Mouse (Mus musculus) stomach, embryonic 15.5 days (tissue): Measurements from ENCODE around the gene Pdgfc. TPM values are rescaled to one million over a fixed set of nuclear protein-coding genes. Genes with fewer than 3 reads are reported as not detected.
A peak's percentile ranks its signal among the peaks of the same experiment; 100 is the strongest.

Experiments
- ATAC-seq: fragments of 200-750 bp; cut with Nextera tagmentation; 2 replicates; pipeline ENCODE4 v1.8.0; 2017; ENCODE audit warnings: low read depth, moderate number of reproducible peaks, moderate TSS enrichment; ENCODE audit not compliant: insufficient read depth, low FRiP score
- H3K27ac ChIP-seq: fragments of 300-500 bp; sonication (generic); 2 replicates; pipeline ENCODE4 v1.5.1; 2015; ENCODE audit warnings: mild to moderate bottlenecking, inconsistent platforms
- H3K27me3 ChIP-seq: fragments of 300-500 bp; sonication (generic); replicated peaks from 2 replicates; pipeline ENCODE4 v1.6.1; 2015; ENCODE audit warnings: inconsistent platforms
- H3K36me3 ChIP-seq: fragments of 300-500 bp; sonication (generic); 2 replicates; pipeline ENCODE4 v1.6.1; 2015; ENCODE audit warnings: inconsistent platforms
- H3K4me1 ChIP-seq: fragments of 300-500 bp; sonication (generic); 2 replicates; pipeline ENCODE4 v1.6.1; 2015; ENCODE audit warnings: inconsistent platforms
- H3K4me2 ChIP-seq: fragments of 300-500 bp; sonication (generic); 2 replicates; pipeline ENCODE4 v1.6.1; 2015; ENCODE audit warnings: mild to moderate bottlenecking, inconsistent platforms
- H3K4me3 ChIP-seq: fragments of 300-500 bp; sonication (generic); replicated peaks from 2 replicates; pipeline ENCODE4 v1.5.1; 2015; ENCODE audit warnings: inconsistent platforms
- H3K9ac ChIP-seq: fragments of 300-500 bp; sonication (generic); 2 replicates; pipeline ENCODE4 v1.6.1; 2015; ENCODE audit warnings: inconsistent platforms
- H3K9me3 ChIP-seq: fragments of 300-500 bp; sonication (generic); 2 replicates; pipeline ENCODE4 v1.6.1; 2016; ENCODE audit warnings: inconsistent platforms
- WGBS: fragments of 180-500 bp; shearing (Covaris S2); methylation state at CpG from one replicate; pipeline ENCODE4 v1.1.7; 2015; 5-methylcytosine and 5-hydroxymethylcytosine counted together
- polyA plus RNA-seq: library from polyadenylated mRNA; unstranded; fragments of >200 nt; fragmentation: Nextera tagmentation; extraction: Ambion mirVana; gene quantifications from 2 replicates; pipeline ENCODE4 v1.2.1, GENCODE M21; 2015

The Pdgfc gene
- polyA plus RNA-seq = 15.8 and 16.3 TPM in 2 replicates

DNA sequence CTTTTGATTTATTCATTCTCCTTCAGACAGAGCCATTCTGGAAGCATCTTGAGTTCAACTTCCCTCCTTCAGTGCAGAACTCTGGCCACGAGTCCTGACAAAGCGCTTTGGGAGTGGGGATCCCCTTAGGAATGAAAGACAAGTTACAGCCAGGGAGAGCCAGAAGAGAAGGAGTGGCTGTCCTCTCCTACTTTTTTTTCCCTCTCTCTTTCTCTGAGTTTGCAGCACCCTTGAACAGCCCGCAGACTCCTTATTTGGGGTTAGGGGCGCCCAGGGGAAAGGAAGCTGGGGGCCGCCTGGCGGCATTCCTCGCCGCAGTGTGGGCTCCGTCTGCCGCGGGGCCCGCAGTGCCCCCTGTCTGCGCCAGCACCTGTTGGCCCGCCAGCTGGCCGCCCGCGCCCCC lies at the start of gene Pdgfc:
TSS of gene Pdgfc (plus strand) at position 266 of the 403 bp plus-strand sequence.
- peak within 1 kb of the TSS; percentile 93 for H3K4me2 ChIP-seq
- no peaks in the 10 kb centered on the region for H3K36me3 ChIP-seq
- 2% methylated on average over 17 of the region's 17 CpGs for WGBS
- ATAC-seq = peak; percentile 57; the same call in 1 of the 2 replicates
- H3K9ac ChIP-seq = peak within 1 kb of the TSS; percentile 60
- H3K9me3 ChIP-seq = no peaks in the 10 kb centered on the region
- H3K4me1 ChIP-seq = 0 out of 2 replicates have a peak, but pooled peaks cover 3% of the 10 kb centered on the region
- no peaks in the 10 kb centered on the region for H3K27me3 ChIP-seq
- H3K27ac ChIP-seq = peak within 1 kb of the TSS; percentile 88
- peak within 1 kb of the TSS; percentile 76 for H3K4me3 ChIP-seq

DNA sequence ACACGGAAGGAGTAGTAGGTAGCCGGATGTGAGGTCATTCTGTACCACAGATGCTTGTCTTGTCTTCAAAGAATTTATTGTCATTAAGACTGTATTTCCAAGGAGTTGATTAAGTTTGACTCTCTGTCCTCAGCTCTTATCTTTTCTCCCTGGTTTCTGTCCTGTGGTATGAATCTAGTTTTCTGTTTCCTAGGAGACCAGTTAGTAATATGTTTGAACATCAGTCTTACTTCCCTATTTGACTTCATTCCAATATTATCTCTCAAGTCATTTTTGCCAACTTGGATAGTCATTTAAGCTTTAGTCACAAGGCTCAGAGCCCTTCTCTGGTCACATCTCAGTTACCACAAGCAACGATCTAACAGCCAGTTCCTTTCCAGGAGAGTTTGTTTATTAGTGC lies 27.0 kb upstream of the Pdgfc start:
- Histone ChIP-seq H3K4me1 (no peaks in the 10 kb centered on the region), H3K4me3 (no peak overlapping the region), H3K9me3 (no peaks in the 10 kb centered on the region), H3K27ac (no peak overlapping the region), H3K4me2 (no peak overlapping the region), H3K27me3 (no peaks in the 10 kb centered on the region), H3K36me3 (no peaks in the 10 kb centered on the region), H3K9ac (no peak overlapping the region)
- 66% methylated on average over 3 of the region's 3 CpGs for WGBS
- ATAC-seq = no peak

DNA sequence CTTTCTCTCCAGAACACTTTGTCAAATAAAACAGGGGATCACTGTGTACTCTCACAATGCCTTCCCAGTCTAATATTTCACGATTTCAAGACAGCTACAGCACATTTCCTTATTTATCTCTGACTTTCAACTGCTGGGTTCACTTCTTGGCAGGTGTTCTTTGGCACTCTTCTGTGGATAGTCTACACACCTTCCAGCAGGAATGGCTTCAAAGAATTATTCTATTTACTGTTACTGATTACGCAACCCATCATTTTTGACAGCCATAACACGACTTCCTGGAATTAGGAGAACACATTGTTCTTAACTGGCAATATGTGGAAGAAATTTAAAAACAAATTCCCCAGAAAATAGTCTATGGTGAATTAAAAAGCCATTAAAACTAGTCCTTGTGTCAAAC lies 26.3 kb upstream of the Pdgfc start:
- 42% methylated on average over 3 of the region's 3 CpGs for WGBS

DNA sequence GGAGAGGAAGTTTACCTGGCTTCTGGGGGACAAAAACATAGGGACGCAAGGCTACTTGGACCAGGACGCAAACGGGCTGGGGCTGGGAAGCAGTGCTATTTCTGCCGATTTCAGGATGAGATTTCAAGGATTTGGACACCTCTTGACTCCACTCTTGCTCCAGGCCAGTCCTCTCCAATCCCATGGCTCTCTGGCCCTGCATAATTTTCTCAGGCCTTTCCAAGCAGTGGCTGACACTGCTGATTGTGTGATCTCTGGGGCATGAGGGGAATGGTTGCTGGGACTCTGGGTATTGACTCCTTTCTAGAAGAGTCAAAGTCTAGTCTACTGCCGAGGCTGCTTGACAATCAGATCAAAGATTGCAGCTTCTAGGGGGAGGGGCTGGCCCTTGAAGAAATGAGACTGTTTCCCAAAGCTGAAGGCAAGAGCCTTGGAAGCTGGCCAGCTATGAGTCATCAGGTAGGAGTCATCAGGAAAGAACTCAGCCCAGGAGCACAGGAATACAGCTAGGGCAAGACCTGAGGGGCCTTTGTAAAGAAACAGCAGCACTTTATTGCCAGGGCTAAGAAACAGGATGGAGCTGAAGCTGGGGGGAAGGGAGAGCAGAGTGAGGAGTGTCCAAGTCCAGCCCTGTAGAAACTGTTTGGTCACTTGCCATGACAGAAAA lies 18.7 kb upstream of the Pdgfc start:
- Histone ChIP-seq H3K4me2 (no peak overlapping the region), H3K9me3 (no peaks in the 10 kb centered on the region), H3K27me3 (no peaks in the 10 kb centered on the region), H3K4me3 (no peak overlapping the region), H3K9ac (no peak overlapping the region), H3K36me3 (no peaks in the 10 kb centered on the region), H3K4me1 (no peaks in the 10 kb centered on the region), H3K27ac (no peak overlapping the region; the same call in 1 of the 2 replicates)
- WGBS = 68% methylated on average over 5 of the region's 5 CpGs
- peak; percentile 94 for ATAC-seq

More for the DNA sequence above, 26.3 kb upstream of the Pdgfc start:
- H3K4me3 ChIP-seq = no peak overlapping the region
- H3K4me1 ChIP-seq = no peaks in the 10 kb centered on the region
- no peak for ATAC-seq
- no peaks in the 10 kb centered on the region for H3K27me3 ChIP-seq
- H3K36me3 ChIP-seq = no peaks in the 10 kb centered on the region
- no peak overlapping the region for H3K4me2 ChIP-seq
- H3K27ac ChIP-seq = no peak overlapping the region
- no peak overlapping the region for H3K9ac ChIP-seq
- H3K9me3 ChIP-seq = no peaks in the 10 kb centered on the region

DNA sequence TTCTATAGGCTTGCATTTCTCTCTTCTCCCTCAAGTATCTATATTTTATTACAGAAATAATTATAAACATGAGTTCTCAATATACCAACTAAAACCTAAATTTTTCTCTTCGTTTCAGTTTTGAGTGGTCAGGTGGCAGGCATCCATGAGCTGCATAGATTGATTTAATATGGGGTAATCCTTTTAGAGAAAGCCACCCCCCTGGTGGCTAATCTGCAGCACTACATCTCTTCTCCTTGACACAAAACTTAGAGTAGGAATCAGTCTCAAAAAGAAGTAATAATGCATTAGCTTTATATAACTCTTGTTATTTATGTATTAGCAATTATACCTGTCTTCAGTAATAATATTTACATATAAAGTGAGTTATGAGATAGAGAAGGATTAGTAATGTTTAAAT lies 16.2 kb upstream of the Pdgfc start:
- no peaks in the 10 kb centered on the region for H3K27me3 ChIP-seq
- H3K9me3 ChIP-seq = no peaks in the 10 kb centered on the region
- no peaks in the 10 kb centered on the region for H3K36me3 ChIP-seq
- ATAC-seq = no peak
- H3K4me3 ChIP-seq = no peak overlapping the region
- no peak overlapping the region for H3K27ac ChIP-seq
- no peaks in the 10 kb centered on the region for H3K4me1 ChIP-seq
- no peak overlapping the region for H3K9ac ChIP-seq
- 27% methylated on average over 1 of the region's 1 CpGs for WGBS
- H3K4me2 ChIP-seq = no peak overlapping the region

DNA sequence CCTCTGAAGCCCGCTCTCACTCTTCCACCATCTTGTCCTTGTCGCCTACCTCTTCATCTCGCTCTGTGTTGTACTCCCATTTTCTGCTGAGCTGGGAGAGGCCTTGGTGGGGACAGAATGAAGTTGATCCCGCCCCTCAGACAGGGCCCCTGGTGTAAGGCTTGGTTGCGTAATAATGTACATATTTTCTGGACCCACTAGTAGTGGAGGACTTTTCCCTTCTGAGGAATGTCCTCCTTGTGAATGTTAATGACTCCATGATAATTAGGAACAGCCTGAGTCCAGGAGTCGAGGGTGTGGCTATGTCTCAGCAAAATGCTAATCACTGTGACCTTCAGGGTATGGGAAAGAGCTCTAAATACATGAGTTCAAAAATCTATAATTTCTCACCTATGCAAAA lies 14.4 kb upstream of the Pdgfc start:
- Histone ChIP-seq H3K4me3 (no peak overlapping the region), H3K27ac (no peak overlapping the region), H3K36me3 (no peaks in the 10 kb centered on the region), H3K9me3 (no peaks in the 10 kb centered on the region), H3K9ac (no peak overlapping the region), H3K4me2 (no peak overlapping the region), H3K4me1 (no peaks in the 10 kb centered on the region), H3K27me3 (no peaks in the 10 kb centered on the region)
- 83% methylated on average over 6 of the region's 6 CpGs for WGBS
- ATAC-seq = no peak

DNA sequence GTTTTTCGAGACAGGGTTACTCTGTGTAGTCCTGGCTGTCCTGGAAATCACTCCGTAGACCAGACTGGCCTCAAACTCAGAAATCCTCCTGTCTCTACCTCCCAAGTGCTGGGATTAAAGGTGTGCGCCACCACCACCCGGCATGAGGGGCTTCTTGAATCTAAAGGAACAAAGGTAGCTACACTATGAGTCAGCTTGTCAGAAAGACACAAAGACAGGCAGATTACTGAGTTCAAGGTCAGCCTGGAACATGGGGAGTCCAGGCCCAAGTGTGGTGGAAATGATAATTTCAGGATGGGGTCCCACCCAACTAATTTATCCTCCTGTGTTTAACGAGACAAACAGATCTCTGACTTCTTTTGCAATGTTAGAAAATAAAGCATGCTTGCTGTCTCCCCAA lies 13.9 kb upstream of the Pdgfc start:
- Histone ChIP-seq H3K4me3 (no peak overlapping the region), H3K4me1 (no peaks in the 10 kb centered on the region), H3K36me3 (no peaks in the 10 kb centered on the region), H3K27ac (no peak overlapping the region), H3K9ac (no peak overlapping the region), H3K9me3 (no peaks in the 10 kb centered on the region), H3K4me2 (no peak overlapping the region), H3K27me3 (no peaks in the 10 kb centered on the region)
- WGBS = 77% methylated on average over 5 of the region's 5 CpGs
- no peak for ATAC-seq

DNA sequence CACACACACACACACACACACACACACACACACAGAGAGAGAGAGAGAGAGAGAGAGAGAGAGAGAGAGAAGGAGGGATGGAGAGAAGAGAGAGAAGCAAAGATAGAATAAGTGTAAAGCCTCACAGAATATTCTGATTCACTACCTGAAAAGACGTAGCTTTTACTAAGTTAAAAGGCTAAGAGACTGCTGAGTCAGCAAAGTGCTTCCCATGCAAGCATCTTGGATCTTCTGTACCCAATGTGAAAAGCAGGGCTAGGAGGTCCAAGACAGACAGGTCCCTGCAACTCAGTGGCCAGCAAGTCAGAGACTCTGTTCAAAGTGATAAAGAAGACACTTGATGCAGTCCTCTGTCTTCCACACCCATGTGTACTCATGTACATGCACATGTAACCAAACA lies 13.4 kb upstream of the Pdgfc start:
- H3K9ac ChIP-seq = no peak overlapping the region
- H3K4me3 ChIP-seq = no peak overlapping the region
- no peaks in the 10 kb centered on the region for H3K9me3 ChIP-seq
- H3K4me1 ChIP-seq = no peaks in the 10 kb centered on the region
- ATAC-seq = no peak
- WGBS = 86% methylated on average over 1 of the region's 1 CpGs
- H3K36me3 ChIP-seq = no peaks in the 10 kb centered on the region
- H3K4me2 ChIP-seq = no peak overlapping the region
- H3K27ac ChIP-seq = no peak overlapping the region
- H3K27me3 ChIP-seq = no peaks in the 10 kb centered on the region

DNA sequence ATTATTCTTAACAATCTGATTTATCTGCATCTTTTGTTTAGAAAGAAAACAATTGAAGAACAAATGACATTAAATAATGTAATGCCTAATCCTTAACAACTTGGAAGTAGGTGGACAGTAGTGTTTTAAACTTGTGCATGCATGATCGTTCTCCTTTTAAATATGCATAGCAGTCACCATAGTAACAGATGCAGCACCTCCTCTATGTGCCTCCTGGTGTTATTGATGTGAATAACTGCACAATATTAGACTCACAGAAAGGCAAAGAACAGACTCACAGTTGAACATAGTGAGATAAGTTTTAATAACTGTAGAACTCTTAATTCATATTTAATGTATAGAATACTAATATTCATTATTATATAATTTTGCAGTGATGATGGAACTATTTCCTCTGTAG lies 12.6 kb upstream of the Pdgfc start:
- H3K9me3 ChIP-seq = no peaks in the 10 kb centered on the region
- H3K4me1 ChIP-seq = no peaks in the 10 kb centered on the region
- no peaks in the 10 kb centered on the region for H3K36me3 ChIP-seq
- ATAC-seq = no peak
- H3K27ac ChIP-seq = no peak overlapping the region
- WGBS = 73% methylated on average over 1 of the region's 1 CpGs
- no peak overlapping the region for H3K4me2 ChIP-seq
- H3K9ac ChIP-seq = no peak overlapping the region
- no peak overlapping the region for H3K4me3 ChIP-seq
- no peaks in the 10 kb centered on the region for H3K27me3 ChIP-seq

DNA sequence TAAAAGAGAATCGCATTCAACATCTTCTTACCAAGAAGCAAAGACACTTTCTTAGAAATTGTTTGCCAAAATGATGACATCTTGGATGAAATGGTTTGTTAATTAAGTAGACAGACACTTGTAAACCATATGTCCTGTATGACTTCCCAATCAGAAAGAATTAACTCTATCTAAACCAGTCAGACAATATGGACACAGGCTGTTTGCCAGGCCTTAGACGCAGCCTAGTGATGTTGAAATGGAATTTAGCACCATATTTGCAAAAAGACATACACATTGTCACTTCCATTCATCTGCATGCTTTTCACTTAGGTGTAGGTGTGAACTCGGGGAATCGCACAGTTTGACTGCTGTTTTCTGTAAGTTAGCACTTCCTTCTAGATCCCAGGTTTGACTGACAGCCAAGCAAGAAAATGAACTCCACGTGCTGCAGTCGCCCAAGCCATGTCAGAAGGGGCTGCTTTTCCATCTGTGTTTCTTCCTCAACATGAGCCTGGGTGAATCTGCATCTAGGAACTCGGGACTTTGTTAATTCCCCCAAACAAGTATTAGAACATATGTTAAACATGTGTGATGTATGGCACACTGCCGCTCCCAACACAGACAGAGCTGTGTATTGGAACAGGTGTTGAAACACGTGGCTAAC lies 10.5 kb upstream of the Pdgfc start:
- no peak overlapping the region for H3K27ac ChIP-seq
- no peaks in the 10 kb centered on the region for H3K4me1 ChIP-seq
- WGBS = 57% methylated on average over 9 of the region's 9 CpGs
- no peaks in the 10 kb centered on the region for H3K27me3 ChIP-seq
- ATAC-seq = no peak
- no peak overlapping the region for H3K4me2 ChIP-seq
- H3K9ac ChIP-seq = no peak overlapping the region
- H3K4me3 ChIP-seq = no peak overlapping the region
- H3K9me3 ChIP-seq = no peaks in the 10 kb centered on the region
- H3K36me3 ChIP-seq = no peaks in the 10 kb centered on the region

DNA sequence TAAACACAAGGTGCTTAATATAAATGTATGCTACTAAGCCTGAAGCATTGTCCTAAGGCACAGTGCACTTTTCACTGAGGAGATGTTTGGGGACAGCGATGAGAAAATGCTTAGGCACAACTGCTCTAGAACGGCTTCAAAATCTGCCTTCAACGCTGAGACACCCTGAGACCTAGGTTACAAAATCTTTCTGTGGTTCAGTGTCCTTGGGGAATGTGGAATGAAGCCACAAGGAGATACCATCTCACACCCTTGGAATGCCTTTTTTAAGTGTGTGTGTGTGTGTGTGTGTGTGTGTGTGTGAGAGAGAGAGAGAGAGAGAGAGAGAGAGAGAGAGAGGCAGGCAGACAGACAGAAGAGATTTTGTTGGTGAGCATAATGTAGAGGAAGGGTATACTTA lies 7.9 kb upstream of the Pdgfc start:
- H3K36me3 ChIP-seq = no peaks in the 10 kb centered on the region
- H3K9ac ChIP-seq = no peak overlapping the region
- H3K4me1 ChIP-seq = no peaks in the 10 kb centered on the region
- H3K27ac ChIP-seq = no peak overlapping the region
- ATAC-seq = no peak
- 79% methylated on average over 3 of the region's 3 CpGs for WGBS
- no peak overlapping the region for H3K4me2 ChIP-seq
- H3K4me3 ChIP-seq = no peak overlapping the region
- H3K9me3 ChIP-seq = no peaks in the 10 kb centered on the region
- H3K27me3 ChIP-seq = no peaks in the 10 kb centered on the region

DNA sequence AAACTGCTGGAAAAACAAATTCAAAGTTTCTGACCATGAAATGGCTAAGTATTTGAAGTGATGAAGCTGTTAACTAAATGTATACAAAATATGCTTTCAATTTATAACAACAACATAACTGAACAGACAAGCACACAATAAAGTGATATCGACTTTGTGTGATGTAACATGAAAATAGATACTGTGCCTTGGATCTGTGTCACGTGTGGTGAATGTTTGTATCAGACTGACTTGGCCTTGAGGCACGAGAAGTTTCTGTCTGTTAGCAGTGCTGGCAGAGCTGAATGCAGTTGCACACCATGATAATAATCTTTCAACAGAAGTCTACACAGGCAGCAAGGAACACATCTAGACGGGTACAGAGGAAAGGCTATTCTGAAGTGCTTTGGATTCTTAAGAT lies 6.9 kb upstream of the Pdgfc start:
- no peaks in the 10 kb centered on the region for H3K4me1 ChIP-seq
- H3K4me2 ChIP-seq = no peak overlapping the region
- no peak overlapping the region for H3K4me3 ChIP-seq
- no peak overlapping the region for H3K9ac ChIP-seq
- no peaks in the 10 kb centered on the region for H3K27me3 ChIP-seq
- H3K27ac ChIP-seq = no peak overlapping the region
- ATAC-seq = no peak
- H3K9me3 ChIP-seq = no peaks in the 10 kb centered on the region
- H3K36me3 ChIP-seq = no peaks in the 10 kb centered on the region
- WGBS = 76% methylated on average over 4 of the region's 4 CpGs
